Mouse (Mus musculus) spleen, adult 2 months (tissue): ENCODE data around the gene Tgfbr2.

ENCODE experiments used
- CTCF ChIP-seq: fragments of 200-500 bp; IDR thresholded peaks from 2 replicates; pipeline ENCODE4 v1.5.1; 2011; ENCODE audit warnings: mild to moderate bottlenecking, inconsistent platforms; ENCODE audit not compliant: insufficient read depth, insufficient read length, insufficient replicate concordance; ENCODE audit errors: extremely low read depth
- POLR2A ChIP-seq: fragments of 200-500 bp; IDR thresholded peaks from 2 replicates; pipeline ENCODE4 v1.6.1; 2011; ENCODE audit warnings: low read depth, low read length, inconsistent platforms

GRCm38 (mm10) chr9:116039981-116040380, 135.2 kb downstream of the Tgfbr2 start:
- TF ChIP-seq CTCF (no peak), POLR2A (no peak)
